Mouse (Mus musculus) gastrocnemius, adult 8-10 months (tissue): ENCODE data around the gene Samd10. TPM values are rescaled to one million over a fixed set of nuclear protein-coding genes. Genes with fewer than 3 reads are reported as not detected.

Experiments
- DNase-seq, 2 experiments: peaks; one replicate each; pipeline ENCODE4 v3.0.0; 2022; ENCODE audit warnings: low spot score in 2 of 2
- total RNA-seq, 4 experiments: library from RNA; stranded (reverse); gene quantifications; 2 replicates each; pipeline ENCODE4 v1.2.4; 2022

The Samd10 gene
- total RNA-seq, 4 experiments from 2014 or later, result 1.7 to 4.6 (median 3.7) TPM

GRCm38 (mm10) chr2:181577981-181578581, 20.9 kb downstream of the Samd10 start:
- no peak for DNase-seq

- DNase-seq, result peak in 1 of 2 experiments; percentile 1
Observed at GRCm38 (mm10) chr2:181577126-181577525, 21.9 kb downstream of the Samd10 start.

- DNase-seq, result peak in 1 of 2 experiments; percentile 1
Observed at GRCm38 (mm10) chr2:181576613-181577012, 22.4 kb downstream of the Samd10 start.

GRCm38 (mm10) chr2:181574921-181575545, 24.0 kb downstream of the Samd10 start:
- DNase-seq, result peak in 1 of 2 experiments; percentile 1

- DNase-seq, result peak in 1 of 2 experiments; percentile 1
Observed at GRCm38 (mm10) chr2:181573961-181574360, 25.1 kb downstream of the Samd10 start.

- DNase-seq, result peak in 1 of 2 experiments; percentile 2
Observed at GRCm38 (mm10) chr2:181572921-181573920, 25.8 kb downstream of the Samd10 start.

- peak in 1 of 2 experiments; percentile 2 for DNase-seq
Observed at GRCm38 (mm10) chr2:181571941-181572670, 26.9 kb downstream of the Samd10 start.

GRCm38 (mm10) chr2:181570921-181571595, 28.0 kb downstream of the Samd10 start:
- DNase-seq, result no peak

GRCm38 (mm10) chr2:181570375-181570774, 28.6 kb downstream of the Samd10 start:
- DNase-seq, result no peak

- DNase-seq, result no peak
Observed at GRCm38 (mm10) chr2:181569856-181570255, 29.2 kb downstream of the Samd10 start.

- DNase-seq, result no peak
Observed at GRCm38 (mm10) chr2:181568272-181569008, 30.6 kb downstream of the Samd10 start.

- no peak for DNase-seq
Observed at GRCm38 (mm10) chr2:181567338-181567737, 31.7 kb downstream of the Samd10 start.

GRCm38 (mm10) chr2:181553772-181554171, 45.2 kb downstream of the Samd10 start:
- no peak for DNase-seq

- DNase-seq, result peak in 1 of 2 experiments; percentile 54
Observed at GRCm38 (mm10) chr2:181550233-181550632, 48.8 kb downstream of the Samd10 start.

GRCm38 (mm10) chr2:181548682-181549081, 50.3 kb downstream of the Samd10 start:
- DNase-seq, result no peak

- DNase-seq, result no peak
Observed at GRCm38 (mm10) chr2:181548227-181548626, 50.8 kb downstream of the Samd10 start.

- no peak for DNase-seq
Observed at GRCm38 (mm10) chr2:181546142-181546541, 52.9 kb downstream of the Samd10 start.
